Mouse (Mus musculus) colon, adult 2 months (tissue): ENCODE results near the gene Olfr1018. TPM values are rescaled to one million over a fixed set of nuclear protein-coding genes. Genes with fewer than 3 reads are reported as not detected.

Source experiments
- polyA plus RNA-seq: library from polyadenylated mRNA; depleted of rRNA; stranded (reverse); fragments of >200 nt; gene quantifications from 2 replicates; pipeline ENCODE4 v1.2.3, GENCODE M21; 2012; rRNA removed

Olfr1018 gene
- not detected in 2 replicates for polyA plus RNA-seq

GRCm38 (mm10) chr2:85818179-85818578, at the start of gene Olfr1018:
Olfr1018 (plus strand) TSS chr2:85818479.

GRCm38 (mm10) chr2:85772413-85772812, 45.9 kb upstream of the Olfr1018 start, which contains the start of gene Olfr1014:
Olfr1014 (plus strand) TSS chr2:85772713.

GRCm38 (mm10) chr2:85781717-85782116, 36.6 kb upstream of the Olfr1018 start, which contains the start of gene Olfr1015:
Olfr1015 (plus strand) TSS chr2:85782017.

GRCm38 (mm10) chr2:85802444-85802843, 15.8 kb upstream of the Olfr1018 start, which contains the start of gene Olfr1016:
Olfr1016 (minus strand) TSS chr2:85802544.

GRCm38 (mm10) chr2:85845383-85845782, 27.1 kb downstream of the Olfr1018 start, which contains the start of gene Olfr1019:
Olfr1019 (minus strand) TSS chr2:85845483.

GRCm38 (mm10) chr2:85846730-85847129, 28.5 kb downstream of the Olfr1018 start, which contains the start of gene Olfr1020:
Olfr1020 (plus strand) TSS chr2:85847030.

GRCm38 (mm10) chr2:85868294-85868693, 50.0 kb downstream of the Olfr1018 start, which contains the start of gene Olfr1022:
Olfr1022 (plus strand) TSS chr2:85868594.

Other genes starting within 250 kb of the Olfr1018 start
- not detected in 2 replicates for gene Olfr996, start 239.3 kb upstream of the Olfr1018 start, polyA plus RNA-seq
- gene Olfr998, start 229.5 kb upstream of the Olfr1018 start, polyA plus RNA-seq = not detected in 2 replicates
- not detected in 2 replicates for gene Olfr1000, start 206.6 kb upstream of the Olfr1018 start, polyA plus RNA-seq
- gene Olfr1002, start 167.8 kb upstream of the Olfr1018 start, polyA plus RNA-seq = not detected in 2 replicates
- gene Olfr154, start 154.0 kb upstream of the Olfr1018 start, polyA plus RNA-seq = not detected in 2 replicates
- not detected in 2 replicates for gene Olfr1006, start 139.7 kb upstream of the Olfr1018 start, polyA plus RNA-seq
- gene Olfr1008, start 129.0 kb upstream of the Olfr1018 start, polyA plus RNA-seq = not detected in 2 replicates
- not detected in 2 replicates for gene Olfr1009, start 103.1 kb upstream of the Olfr1018 start, polyA plus RNA-seq
- gene Olfr1012, start 55.7 kb upstream of the Olfr1018 start, polyA plus RNA-seq = not detected in 2 replicates
- not detected in 2 replicates for gene Olfr1013, start 51.4 kb upstream of the Olfr1018 start, polyA plus RNA-seq
- not detected in 2 replicates for gene Olfr1014, start 45.8 kb upstream of the Olfr1018 start, polyA plus RNA-seq
- gene Olfr1015, start 36.5 kb upstream of the Olfr1018 start, polyA plus RNA-seq = not detected in 2 replicates
- not detected in 2 replicates for gene Olfr1016, start 15.9 kb upstream of the Olfr1018 start, polyA plus RNA-seq
- not detected in 2 replicates for gene Olfr1019, start 27.0 kb downstream of the Olfr1018 start, polyA plus RNA-seq
- gene Olfr1020, start 28.6 kb downstream of the Olfr1018 start, polyA plus RNA-seq = not detected in 2 replicates
- not detected in 2 replicates for gene Olfr1022, start 50.1 kb downstream of the Olfr1018 start, polyA plus RNA-seq
- not detected in 2 replicates for gene Olfr1023, start 67.2 kb downstream of the Olfr1018 start, polyA plus RNA-seq
- not detected in 2 replicates for gene Olfr1024, start 86.6 kb downstream of the Olfr1018 start, polyA plus RNA-seq
- not detected in 2 replicates for gene Olfr1025-ps1, start 96.7 kb downstream of the Olfr1018 start, polyA plus RNA-seq
- not detected in 2 replicates for gene Olfr1026, start 103.1 kb downstream of the Olfr1018 start, polyA plus RNA-seq
- not detected in 2 replicates for gene Olfr1028, start 132.0 kb downstream of the Olfr1018 start, polyA plus RNA-seq
- not detected in 2 replicates for gene Olfr1029, start 155.4 kb downstream of the Olfr1018 start, polyA plus RNA-seq
- gene Olfr1030, start 160.8 kb downstream of the Olfr1018 start, polyA plus RNA-seq = not detected in 2 replicates
- gene Olfr1031, start 171.8 kb downstream of the Olfr1018 start, polyA plus RNA-seq = not detected in 2 replicates
- not detected in 2 replicates for gene Olfr1032, start 187.1 kb downstream of the Olfr1018 start, polyA plus RNA-seq
- gene Olfr1033, start 202.2 kb downstream of the Olfr1018 start, polyA plus RNA-seq = 0.08 and 0.14 TPM in 2 replicates
- 0.03 TPM in 1 of 2 replicates, not detected in the other for gene Olfr1034, start 227.4 kb downstream of the Olfr1018 start, polyA plus RNA-seq